Mouse (Mus musculus) adrenal gland, adult 8-10 months (tissue): Measurements from ENCODE around the gene Mdga1. TPM values are rescaled to one million over a fixed set of nuclear protein-coding genes. Genes with fewer than 3 reads are reported as not detected.
"Not testable (repeated sequence)": the region's sequence is repeated elsewhere in the genome, so short reads cannot be mapped to it uniquely, and the experiment has no call there.

ENCODE experiments used
- DNase-seq: peaks from one replicate; pipeline ENCODE4 v3.0.0; 2022
- total RNA-seq, 4 experiments: library from RNA; stranded (reverse); gene quantifications; 2 replicates each; pipeline ENCODE4 v1.2.4; 2022

Gene Mdga1
- total RNA-seq, 4 experiments from 2014 or later = 0.21 to 2.2 (median 0.66) TPM

DNA sequence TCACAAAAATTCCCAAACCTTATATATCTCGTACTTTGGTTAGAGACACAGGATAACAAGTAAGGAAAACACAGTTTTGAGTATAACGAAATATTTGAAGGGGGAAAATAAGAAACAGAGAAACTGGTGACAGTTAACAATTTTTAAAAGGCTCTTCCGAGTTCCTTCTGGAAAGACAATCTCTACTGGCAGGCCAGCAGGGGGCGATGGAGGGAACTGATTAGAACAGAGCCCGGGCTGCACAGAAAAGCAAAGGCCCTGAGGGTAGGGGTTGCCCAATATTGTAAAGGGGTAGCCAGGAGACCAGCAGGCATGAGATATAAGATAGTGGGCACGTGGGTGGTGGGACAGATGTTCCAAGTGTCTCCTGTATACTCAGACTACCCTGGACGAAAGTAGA, 173.8 kb downstream of the Mdga1 start:
- DNase-seq = peak; percentile 28

- DNase-seq = no peak
Observed at GRCm38 (mm10) chr17:29795050-29795770, 174.7 kb downstream of the Mdga1 start.

- no peak for DNase-seq
Observed at GRCm38 (mm10) chr17:29791531-29792050, 178.3 kb downstream of the Mdga1 start.

GRCm38 (mm10) chr17:29790231-29790740, 179.6 kb downstream of the Mdga1 start:
- DNase-seq = no peak

GRCm38 (mm10) chr17:29789715-29790114, 180.2 kb downstream of the Mdga1 start:
- DNase-seq = no peak

DNA sequence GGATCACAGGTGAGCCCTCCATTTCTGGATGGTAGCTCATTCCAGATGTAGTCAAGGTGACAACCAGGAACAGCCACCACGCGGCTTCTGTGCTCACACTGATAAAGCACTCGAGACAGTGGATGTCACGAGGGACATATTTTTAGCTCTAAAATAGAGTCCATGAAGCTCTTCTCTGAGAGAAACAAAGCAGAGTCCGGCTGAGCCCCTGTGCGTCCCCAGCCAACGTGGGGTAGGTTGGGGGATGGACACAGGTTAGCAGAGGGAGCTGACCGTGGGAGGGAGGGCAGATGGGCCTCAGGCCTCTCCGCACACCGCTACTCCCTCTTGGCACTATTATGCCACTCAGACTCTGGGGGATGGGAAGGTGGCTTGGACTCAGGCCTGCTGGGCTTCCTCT, 181.3 kb downstream of the Mdga1 start:
- DNase-seq = no peak

GRCm38 (mm10) chr17:29784820-29785219, 185.1 kb downstream of the Mdga1 start:
- no peak for DNase-seq

GRCm38 (mm10) chr17:29781472-29781871, 188.4 kb downstream of the Mdga1 start:
- DNase-seq = not testable (repeated sequence)

DNA sequence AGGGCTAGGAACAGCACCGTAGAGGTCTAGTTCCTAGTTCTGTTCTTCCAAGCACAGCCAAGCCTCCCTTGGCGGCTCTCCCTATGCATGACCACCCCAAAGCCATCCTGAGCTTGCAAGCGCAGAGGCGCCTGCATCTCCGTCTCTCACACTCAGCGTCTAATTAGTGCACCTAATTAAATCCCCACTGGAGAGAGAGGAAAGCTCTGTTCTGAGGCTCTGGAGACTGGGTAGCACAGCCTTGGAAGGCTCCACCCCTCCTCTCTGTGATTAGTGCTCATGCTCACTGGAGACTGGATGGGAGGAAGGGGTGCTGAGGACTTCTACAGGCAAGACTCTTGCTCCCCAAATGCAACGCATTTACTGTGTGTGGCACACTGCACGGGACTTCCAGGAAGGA, 191.9 kb downstream of the Mdga1 start:
- DNase-seq = no peak

Other genes starting within 250 kb of the Mdga1 start
- 100 to 1,000 TPM; 150 to 175 (median 171) TPM for gene Zfand3, start 34.6 kb upstream of the Mdga1 start, total RNA-seq